14 mouse cellular contexts compared by ENCODE assay signal in genomic region chr17:50048209-50048608, GRCm38 (mm10).
A peak's percentile ranks its signal among the peaks of the same experiment; 100 is the strongest.
DNase-seq lines count a peak whose midpoint lies in the region; ATAC-seq and TF ChIP-seq lines count a peak whose summit lies in the region.
"Had no signal": no experiment of that assay in that cellular context is flagged by ENCODE, and none has a peak within 500 bp of the region (broad histone marks: within the 10 kb centered on the region; RNA-seq: fewer than 3 reads in every experiment).

No protein-coding gene starts in this region.

- WGBS in forebrain, embryonic 14.5 days, result 73% methylated on average over 9 of the region's 9 CpGs
- WGBS in forebrain, embryonic 16.5 days, result 64% methylated on average over 9 of the region's 9 CpGs
- WGBS in limb, embryonic 14.5 days, result 47% methylated on average over 9 of the region's 9 CpGs
- 91% methylated on average over 9 of the region's 9 CpGs for WGBS in limb, embryonic 10.5 days
- 44% methylated on average over 9 of the region's 9 CpGs for WGBS in hindbrain, embryonic 15.5 days
- 46% methylated on average over 9 of the region's 9 CpGs for WGBS in neural tube, embryonic 14.5 days

- no peaks in the 10 kb centered on the region for H3K9me3 ChIP-seq in forebrain, embryonic 14.5 days (replicated peaks; ENCODE audit: control insufficient read depth, low read length)
- no peaks in the 10 kb centered on the region for H3K9me3 ChIP-seq in forebrain, embryonic 16.5 days (ENCODE audit: control insufficient read depth, low read length)
- H3K9me3 ChIP-seq in limb, embryonic 14.5 days (ENCODE audit: control insufficient read depth, low read length), result no peaks in the 10 kb centered on the region
- no peaks in the 10 kb centered on the region for H3K9me3 ChIP-seq in limb, embryonic 10.5 days (replicated peaks)
- H3K9me3 ChIP-seq in hindbrain, embryonic 15.5 days, result no peaks in the 10 kb centered on the region
- no peaks in the 10 kb centered on the region for H3K9me3 ChIP-seq in neural tube, embryonic 14.5 days (ENCODE audit: control insufficient read depth, low read length)
- H3K9me3 ChIP-seq: limb, embryonic 12.5 days had no signal

- H3K9ac ChIP-seq in forebrain, embryonic 14.5 days (ENCODE audit: low read length), result no peak overlapping the region
- H3K9ac ChIP-seq in forebrain, embryonic 16.5 days (replicated peaks; ENCODE audit: low read depth, low read length), result no peak overlapping the region
- H3K9ac ChIP-seq in limb, embryonic 14.5 days (ENCODE audit: low read depth, low read length, severe bottlenecking), result no peak overlapping the region
- H3K9ac ChIP-seq in hindbrain, embryonic 15.5 days, result no peak overlapping the region
- no peak overlapping the region for H3K9ac ChIP-seq in neural tube, embryonic 14.5 days (replicated peaks; ENCODE audit: low read depth, low read length)
- H3K9ac ChIP-seq: limb, embryonic 12.5 days had no signal

- peak; percentile 25 for DNase-seq in forebrain, embryonic 14.5 days (ENCODE audit: low spot score)
- DNase-seq in limb, embryonic 14.5 days (ENCODE audit: low spot score), result peak; percentile 17
- no peak for DNase-seq in limb, embryonic 10.5 days (ENCODE audit: low spot score)
- no peak for DNase-seq in adrenal gland, adult 18-20 months (ENCODE audit: low spot score in 2 of 2)
- DNase-seq: cerebellum, postnatal 14 days; kidney, adult 9 months; lung, postnatal 14 days; thymus, adult 18-20 months had no signal

- no peak for ATAC-seq in forebrain, embryonic 14.5 days
- no peak; the same call in 1 of the 2 replicates for ATAC-seq in forebrain, embryonic 16.5 days
- no peak; the same call in 1 of the 2 replicates for ATAC-seq in limb, embryonic 14.5 days (ENCODE audit: low FRiP score, low read depth)
- ATAC-seq in hindbrain, embryonic 15.5 days (ENCODE audit: low FRiP score, low read depth), result peak; percentile 65
- ATAC-seq in neural tube, embryonic 14.5 days (ENCODE audit: low read depth), result peak; percentile 25; the same call in 1 of the 2 replicates
- no peak for ATAC-seq in erythroid progenitor cell, adult 5-6 weeks (replicated peaks; ENCODE audit: low FRiP score, poor library complexity, severe bottlenecking)

- H3K4me1 ChIP-seq in forebrain, embryonic 14.5 days (ENCODE audit: control insufficient read depth, insufficient read depth, low read length), result no peaks in the 10 kb centered on the region
- H3K4me1 ChIP-seq in forebrain, embryonic 16.5 days (replicated peaks; ENCODE audit: control insufficient read depth, insufficient read depth, low read length), result no peaks in the 10 kb centered on the region
- H3K4me1 ChIP-seq in limb, embryonic 14.5 days (ENCODE audit: control insufficient read depth, insufficient read depth, low read length), result peaks cover 6% of the 10 kb centered on the region
- peaks cover 4% of the 10 kb centered on the region; the same call in 1 of the 2 replicates for H3K4me1 ChIP-seq in limb, embryonic 10.5 days
- H3K4me1 ChIP-seq in hindbrain, embryonic 15.5 days (replicated peaks), result peaks cover 5% of the 10 kb centered on the region; the same call in 1 of the 2 replicates
- H3K4me1 ChIP-seq in neural tube, embryonic 14.5 days (ENCODE audit: control insufficient read depth, insufficient read depth, low read length), result no peaks in the 10 kb centered on the region

- H3K4me3 ChIP-seq in forebrain, embryonic 14.5 days (ENCODE audit: low read depth, low read length), result no peak overlapping the region
- no peak overlapping the region for H3K4me3 ChIP-seq in forebrain, embryonic 16.5 days (replicated peaks; ENCODE audit: low read length)
- H3K4me3 ChIP-seq in limb, embryonic 14.5 days (replicated peaks; ENCODE audit: low read length), result no peak overlapping the region
- H3K4me3 ChIP-seq in limb, embryonic 10.5 days, result no peak overlapping the region
- H3K4me3 ChIP-seq in hindbrain, embryonic 15.5 days, result no peak overlapping the region
- no peak overlapping the region for H3K4me3 ChIP-seq in neural tube, embryonic 14.5 days (ENCODE audit: low read depth, low read length)
- H3K4me3 ChIP-seq: erythroblast, embryonic 14.5 days; limb, embryonic 12.5 days had no signal

- H3K36me3 ChIP-seq in forebrain, embryonic 14.5 days (ENCODE audit: control insufficient read depth, insufficient read depth, low read length), result no peaks in the 10 kb centered on the region
- no peaks in the 10 kb centered on the region for H3K36me3 ChIP-seq in forebrain, embryonic 16.5 days (ENCODE audit: control insufficient read depth, insufficient read depth)
- H3K36me3 ChIP-seq in limb, embryonic 14.5 days (ENCODE audit: control insufficient read depth, insufficient read depth, low read length), result no peaks in the 10 kb centered on the region
- no peaks in the 10 kb centered on the region for H3K36me3 ChIP-seq in limb, embryonic 10.5 days
- H3K36me3 ChIP-seq in hindbrain, embryonic 15.5 days, result no peaks in the 10 kb centered on the region
- no peaks in the 10 kb centered on the region for H3K36me3 ChIP-seq in neural tube, embryonic 14.5 days (ENCODE audit: control insufficient read depth, insufficient read depth, low read length)
- H3K36me3 ChIP-seq: limb, embryonic 12.5 days had no signal

- no peak overlapping the region for H3K27ac ChIP-seq in forebrain, embryonic 14.5 days (ENCODE audit: low read depth, low read length)
- H3K27ac ChIP-seq in forebrain, embryonic 16.5 days (ENCODE audit: low read length), result no peak overlapping the region
- H3K27ac ChIP-seq in limb, embryonic 14.5 days (replicated peaks; ENCODE audit: low read depth, low read length), result no peak overlapping the region
- no peak overlapping the region for H3K27ac ChIP-seq in limb, embryonic 10.5 days
- no peak overlapping the region for H3K27ac ChIP-seq in hindbrain, embryonic 15.5 days (replicated peaks)
- peak overlapping the region; percentile 16; the same call in 1 of the 2 replicates for H3K27ac ChIP-seq in neural tube, embryonic 14.5 days (ENCODE audit: low read depth, low read length)
- H3K27ac ChIP-seq: limb, embryonic 12.5 days had no signal

- no peak for TF ChIP-seq POLR2A in limb, embryonic 14.5 days (IDR thresholded peaks at IDR 0.05; ENCODE audit: borderline replicate concordance, extremely low read depth, insufficient read depth, insufficient read length)

- no peaks in the 10 kb centered on the region for H3K27me3 ChIP-seq in forebrain, embryonic 14.5 days (replicated peaks; ENCODE audit: control insufficient read depth, insufficient read depth, low read length)
- H3K27me3 ChIP-seq in forebrain, embryonic 16.5 days (replicated peaks; ENCODE audit: control insufficient read depth, insufficient read depth, low read length), result no peaks in the 10 kb centered on the region
- H3K27me3 ChIP-seq in limb, embryonic 14.5 days (ENCODE audit: control insufficient read depth, insufficient read depth, low read length), result no peaks in the 10 kb centered on the region
- H3K27me3 ChIP-seq in limb, embryonic 10.5 days (ENCODE audit: low read depth, poor library complexity, severe bottlenecking), result no peaks in the 10 kb centered on the region
- H3K27me3 ChIP-seq in hindbrain, embryonic 15.5 days, result no peaks in the 10 kb centered on the region
- no peaks in the 10 kb centered on the region for H3K27me3 ChIP-seq in neural tube, embryonic 14.5 days (ENCODE audit: control insufficient read depth, insufficient read depth, low read length)
- H3K27me3 ChIP-seq: limb, embryonic 12.5 days had no signal

- H3K4me2 ChIP-seq in forebrain, embryonic 14.5 days (ENCODE audit: low read length), result no peak overlapping the region
- H3K4me2 ChIP-seq in forebrain, embryonic 16.5 days (ENCODE audit: low read length), result no peak overlapping the region
- no peak overlapping the region for H3K4me2 ChIP-seq in limb, embryonic 14.5 days (replicated peaks; ENCODE audit: low read depth, low read length, severe bottlenecking)
- H3K4me2 ChIP-seq in hindbrain, embryonic 15.5 days, result no peak overlapping the region
- no peak overlapping the region for H3K4me2 ChIP-seq in neural tube, embryonic 14.5 days (ENCODE audit: low read depth, low read length)
- H3K4me2 ChIP-seq: limb, embryonic 12.5 days had no signal

Comparison
In these comparisons a context has a peak if more than half of its experiments do, and no peak if none do; other contexts are left out.
1. DNase-seq: peak in forebrain, embryonic 14.5 days (single experiment) and limb, embryonic 14.5 days (single experiment); none in limb, embryonic 10.5 days (single experiment) and adrenal gland, adult 18-20 months (0 of 2).
2. ATAC-seq: peak in hindbrain, embryonic 15.5 days (single experiment) and neural tube, embryonic 14.5 days (single experiment); none in forebrain, embryonic 14.5 days (single experiment), forebrain, embryonic 16.5 days (single experiment), limb, embryonic 14.5 days (single experiment) and erythroid progenitor cell, adult 5-6 weeks (single experiment).